Mouse (Mus musculus) A20 (cell line): ENCODE measurements at regions not wholly inside any gene's neighbourhood (a gene's known extent, or its start where the extent isn't known, plus 50 kb on each side); places are given as distances from the start of the nearest gene placed in this dataset.

Source experiments
- DNase-seq: peaks from one replicate; pipeline ENCODE4 v3.0.0-alpha.2; 2011; ENCODE audit warnings: low read depth, low spot score

GRCm38 (mm10) chr1:43882576-43882975, 50.9 kb upstream of the Tpp2 start:
- DNase-seq, result no peak

- peak; percentile 16 for DNase-seq
These were observed 52.8 kb upstream of the Uxs1 start for GRCm38 (mm10) chr1:43880396-43880795.

- DNase-seq, result no peak
These were observed 52.3 kb upstream of the Uxs1 start for GRCm38 (mm10) chr1:43879896-43880295.

- no peak for DNase-seq
These were observed 51.6 kb upstream of the Uxs1 start for GRCm38 (mm10) chr1:43879163-43879562.

- DNase-seq, result no peak
These were observed 50.6 kb upstream of the Uxs1 start for GRCm38 (mm10) chr1:43878163-43878562.

- DNase-seq, result no peak
These were observed 50.1 kb upstream of the Uxs1 start for GRCm38 (mm10) chr1:43877704-43878103.
